Mouse (Mus musculus): ENCODE results near the gene Mup3.

- TF ChIP-seq POLR2A (IDR thresholded peaks at IDR 0.05; ENCODE audit: control insufficient read depth, low read depth, low read length) (no peak), CTCF (IDR thresholded peaks at IDR 0.05; ENCODE audit: control insufficient read depth, insufficient read depth, insufficient replicate concordance, low read depth, low read length) (no peak)
Measured at GRCm38 (mm10) chr4:62087953-62088352, 811 bp upstream of the Mup3 start.
